Mouse (Mus musculus): ENCODE measurements around the gene Trim66.
A peak's percentile ranks its signal among the peaks of the same experiment; 100 is the strongest.

The Trim66 gene

GRCm38 (mm10) chr7:109523304-109523703 lies 15.4 kb upstream of the Trim66 start:
- DNase-seq (ENCODE audit: extremely low spot score, low read depth, low spot score): no peak

- no peak for DNase-seq (ENCODE audit: extremely low spot score, low read depth, low spot score)
Measured at GRCm38 (mm10) chr7:109522084-109522483, 14.2 kb upstream of the Trim66 start.

- no peak for DNase-seq (ENCODE audit: extremely low spot score, low read depth, low spot score)
Measured at GRCm38 (mm10) chr7:109519936-109520335, 12.0 kb upstream of the Trim66 start.

GRCm38 (mm10) chr7:109518838-109519696 lies 11.1 kb upstream of the Trim66 start, which contains the start of gene Rpl27a:
Rpl27a (plus strand) TSS chr7:109519147.
- peak; percentile 86 for DNase-seq (ENCODE audit: extremely low spot score, low read depth, low spot score)

- no peak for DNase-seq (ENCODE audit: extremely low spot score, low read depth, low spot score)
Measured at GRCm38 (mm10) chr7:109518036-109518681, 10.2 kb upstream of the Trim66 start.

GRCm38 (mm10) chr7:109516500-109516899 lies 8.6 kb upstream of the Trim66 start:
- DNase-seq (ENCODE audit: extremely low spot score, low read depth, low spot score): no peak

GRCm38 (mm10) chr7:109511838-109512237 lies 3.9 kb upstream of the Trim66 start:
- no peak for DNase-seq (ENCODE audit: extremely low spot score, low read depth, low spot score)

- no peak for DNase-seq (ENCODE audit: extremely low spot score, low read depth, low spot score)
Measured at GRCm38 (mm10) chr7:109510799-109511198, 2.9 kb upstream of the Trim66 start.

- DNase-seq (ENCODE audit: extremely low spot score, low read depth, low spot score): no peak
Measured at GRCm38 (mm10) chr7:109507572-109507971, 362 bp downstream of the Trim66 start.

- DNase-seq (ENCODE audit: extremely low spot score, low read depth, low spot score): no peak
Measured at GRCm38 (mm10) chr7:109507119-109507518, 815 bp downstream of the Trim66 start.

GRCm38 (mm10) chr7:109497507-109497906 lies 10.4 kb downstream of the Trim66 start:
- no peak for DNase-seq (ENCODE audit: extremely low spot score, low read depth, low spot score)

- no peak for DNase-seq (ENCODE audit: extremely low spot score, low read depth, low spot score)
Measured at GRCm38 (mm10) chr7:109493319-109494316, 14.3 kb downstream of the Trim66 start.

- no peak for DNase-seq (ENCODE audit: extremely low spot score, low read depth, low spot score)
Measured at GRCm38 (mm10) chr7:109492616-109493318, 15.2 kb downstream of the Trim66 start.

GRCm38 (mm10) chr7:109484221-109484620 lies 23.7 kb downstream of the Trim66 start:
- DNase-seq (ENCODE audit: extremely low spot score, low read depth, low spot score): no peak

- DNase-seq (ENCODE audit: extremely low spot score, low read depth, low spot score): no peak
Measured at GRCm38 (mm10) chr7:109480765-109481197, 27.2 kb downstream of the Trim66 start.

GRCm38 (mm10) chr7:109477926-109478325 lies 30.0 kb downstream of the Trim66 start:
- DNase-seq (ENCODE audit: extremely low spot score, low read depth, low spot score): no peak

- no peak for DNase-seq (ENCODE audit: extremely low spot score, low read depth, low spot score)
Measured at GRCm38 (mm10) chr7:109470700-109471099, 37.2 kb downstream of the Trim66 start.

- no peak for DNase-seq (ENCODE audit: extremely low spot score, low read depth, low spot score)
Measured at GRCm38 (mm10) chr7:109468262-109468701, 39.7 kb downstream of the Trim66 start.

- no peak for DNase-seq (ENCODE audit: extremely low spot score, low read depth, low spot score)
Measured at GRCm38 (mm10) chr7:109467591-109467990, 40.3 kb downstream of the Trim66 start.

- DNase-seq (ENCODE audit: extremely low spot score, low read depth, low spot score): no peak
Measured at GRCm38 (mm10) chr7:109460698-109461097, 47.2 kb downstream of the Trim66 start.

Data from hindlimb bud, embryonic 11.5 days (tissue).